Mouse (Mus musculus): ENCODE results near the gene Abcg5. TPM values are rescaled to one million over a fixed set of nuclear protein-coding genes. Genes with fewer than 3 reads are reported as not detected.

Gene Abcg5
- polyA plus RNA-seq, 1 experiment from 2014 or later: 3.3 TPM

GRCm38 (mm10) chr17:84658195-84658594 is 24.6 kb downstream of the Abcg5 start:
- Histone ChIP-seq H3K4me1 (peaks cover 23% of the 10 kb centered on the region), H3K4me3 (no peak overlapping the region), H3K9me3 (no peaks in the 10 kb centered on the region), H3K4me2 (replicated peaks) (no peak overlapping the region), H3K9ac (no peak overlapping the region), H3K36me3 (no peaks in the 10 kb centered on the region), H3K27ac (no peak overlapping the region), H3K27me3 (no peaks in the 10 kb centered on the region)
- WGBS: 22% methylated on average over 5 of the region's 5 CpGs
- ATAC-seq (ENCODE audit: insufficient number of reproducible peaks, insufficient read depth, low FRiP score, low TSS enrichment): no peak

- Histone ChIP-seq H3K4me3 (no peak overlapping the region), H3K4me2 (replicated peaks) (no peak overlapping the region), H3K4me1 (peaks cover 23% of the 10 kb centered on the region), H3K9me3 (no peaks in the 10 kb centered on the region), H3K36me3 (no peaks in the 10 kb centered on the region), H3K9ac (no peak overlapping the region), H3K27ac (0 out of 2 replicates have a peak overlapping the region, but pooled peaks have one; percentile 9), H3K27me3 (no peaks in the 10 kb centered on the region)
- WGBS: 40% methylated on average over 7 of the region's 7 CpGs
- no peak for ATAC-seq (ENCODE audit: insufficient number of reproducible peaks, insufficient read depth, low FRiP score, low TSS enrichment)
Observed at GRCm38 (mm10) chr17:84657782-84658181, 25.0 kb downstream of the Abcg5 start.

GRCm38 (mm10) chr17:84657422-84657732 is 25.4 kb downstream of the Abcg5 start:
- WGBS: 58% methylated on average over 3 of the region's 3 CpGs
- H3K27me3 ChIP-seq: no peaks in the 10 kb centered on the region
- H3K27ac ChIP-seq: no peak overlapping the region
- no peak overlapping the region for H3K4me2 ChIP-seq (replicated peaks)
- peaks cover 23% of the 10 kb centered on the region for H3K4me1 ChIP-seq
- H3K9ac ChIP-seq: no peak overlapping the region
- ATAC-seq (ENCODE audit: insufficient number of reproducible peaks, insufficient read depth, low FRiP score, low TSS enrichment): no peak
- no peak overlapping the region for H3K4me3 ChIP-seq
- H3K36me3 ChIP-seq: 0 out of 2 replicates have a peak, but pooled peaks cover under 1% of the 10 kb centered on the region
- H3K9me3 ChIP-seq: no peaks in the 10 kb centered on the region

- Histone ChIP-seq H3K9ac (no peak overlapping the region), H3K4me1 (peaks cover 23% of the 10 kb centered on the region), H3K27ac (no peak overlapping the region), H3K27me3 (no peaks in the 10 kb centered on the region), H3K4me2 (replicated peaks) (no peak overlapping the region), H3K9me3 (no peaks in the 10 kb centered on the region), H3K4me3 (no peak overlapping the region), H3K36me3 (0 out of 2 replicates have a peak, but pooled peaks cover 5% of the 10 kb centered on the region)
- WGBS: 70% methylated on average over 19 of the region's 19 CpGs
- no peak for ATAC-seq (ENCODE audit: insufficient number of reproducible peaks, insufficient read depth, low FRiP score, low TSS enrichment)
Observed at GRCm38 (mm10) chr17:84656653-84657421, 26.0 kb downstream of the Abcg5 start.

- Histone ChIP-seq H3K27me3 (no peaks in the 10 kb centered on the region), H3K4me1 (peaks cover 23% of the 10 kb centered on the region), H3K27ac (no peak overlapping the region), H3K4me3 (no peak overlapping the region), H3K36me3 (peaks cover 8% of the 10 kb centered on the region; the same call in 1 of the 2 replicates), H3K9me3 (no peaks in the 10 kb centered on the region), H3K9ac (no peak overlapping the region), H3K4me2 (replicated peaks) (no peak overlapping the region)
- 77% methylated on average over 5 of the region's 5 CpGs for WGBS
- no peak for ATAC-seq (ENCODE audit: insufficient number of reproducible peaks, insufficient read depth, low FRiP score, low TSS enrichment)
Observed at GRCm38 (mm10) chr17:84656205-84656604, 26.6 kb downstream of the Abcg5 start.

GRCm38 (mm10) chr17:84653544-84653943 is 29.3 kb downstream of the Abcg5 start:
- Histone ChIP-seq H3K4me1 (peaks cover 20% of the 10 kb centered on the region), H3K9me3 (no peaks in the 10 kb centered on the region), H3K27me3 (no peaks in the 10 kb centered on the region), H3K36me3 (peaks cover 8% of the 10 kb centered on the region; the same call in 1 of the 2 replicates), H3K9ac (no peak overlapping the region), H3K27ac (no peak overlapping the region), H3K4me2 (replicated peaks) (no peak overlapping the region), H3K4me3 (no peak overlapping the region)
- ATAC-seq (ENCODE audit: insufficient number of reproducible peaks, insufficient read depth, low FRiP score, low TSS enrichment): no peak
- 90% methylated on average over 9 of the region's 9 CpGs for WGBS

GRCm38 (mm10) chr17:84650302-84651017 is 32.4 kb downstream of the Abcg5 start:
- peaks cover 6% of the 10 kb centered on the region; the same call in 1 of the 2 replicates for H3K4me1 ChIP-seq
- WGBS: 90% methylated on average over 9 of the region's 9 CpGs
- H3K9me3 ChIP-seq: no peaks in the 10 kb centered on the region
- no peak overlapping the region for H3K4me3 ChIP-seq
- H3K9ac ChIP-seq: no peak overlapping the region
- H3K36me3 ChIP-seq: peaks cover 8% of the 10 kb centered on the region; the same call in 1 of the 2 replicates
- H3K27me3 ChIP-seq: no peaks in the 10 kb centered on the region
- no peak overlapping the region for H3K27ac ChIP-seq
- no peak for ATAC-seq (ENCODE audit: insufficient number of reproducible peaks, insufficient read depth, low FRiP score, low TSS enrichment)
- no peak overlapping the region for H3K4me2 ChIP-seq (replicated peaks)

- H3K4me1 ChIP-seq: peaks cover 25% of the 10 kb centered on the region
- H3K36me3 ChIP-seq: peaks cover 8% of the 10 kb centered on the region; the same call in 1 of the 2 replicates
- no peak overlapping the region for H3K4me3 ChIP-seq
- 89% methylated on average over 4 of the region's 4 CpGs for WGBS
- H3K27ac ChIP-seq: no peak overlapping the region
- H3K27me3 ChIP-seq: no peaks in the 10 kb centered on the region
- no peak overlapping the region for H3K4me2 ChIP-seq (replicated peaks)
- no peak for ATAC-seq (ENCODE audit: insufficient number of reproducible peaks, insufficient read depth, low FRiP score, low TSS enrichment)
- no peak overlapping the region for H3K9ac ChIP-seq
- H3K9me3 ChIP-seq: no peaks in the 10 kb centered on the region
Observed at GRCm38 (mm10) chr17:84647630-84648029, 35.2 kb downstream of the Abcg5 start.

GRCm38 (mm10) chr17:84646477-84646876 is 36.3 kb downstream of the Abcg5 start:
- Histone ChIP-seq H3K4me3 (no peak overlapping the region), H3K36me3 (peaks cover under 1% of the 10 kb centered on the region; the same call in 1 of the 2 replicates), H3K4me2 (replicated peaks) (no peak overlapping the region), H3K27ac (no peak overlapping the region), H3K9me3 (no peaks in the 10 kb centered on the region), H3K9ac (no peak overlapping the region), H3K27me3 (no peaks in the 10 kb centered on the region), H3K4me1 (peaks cover 25% of the 10 kb centered on the region)
- no peak for ATAC-seq (ENCODE audit: insufficient number of reproducible peaks, insufficient read depth, low FRiP score, low TSS enrichment)
- WGBS: 55% methylated on average over 2 of the region's 2 CpGs

- 20% methylated on average over 3 of the region's 7 CpGs for WGBS
- no peak for ATAC-seq (ENCODE audit: insufficient number of reproducible peaks, insufficient read depth, low FRiP score, low TSS enrichment)
- no peaks in the 10 kb centered on the region for H3K36me3 ChIP-seq
Observed at GRCm38 (mm10) chr17:84645894-84646293, 36.9 kb downstream of the Abcg5 start.

GRCm38 (mm10) chr17:84645119-84645518 is 37.7 kb downstream of the Abcg5 start:
- Histone ChIP-seq H3K27me3 (no peaks in the 10 kb centered on the region), H3K4me1 (peaks cover 25% of the 10 kb centered on the region), H3K36me3 (no peaks in the 10 kb centered on the region), H3K27ac (no peak overlapping the region; the same call in 1 of the 2 replicates), H3K4me3 (no peak overlapping the region), H3K9me3 (no peaks in the 10 kb centered on the region), H3K4me2 (replicated peaks) (no peak overlapping the region), H3K9ac (no peak overlapping the region)
- 27% methylated on average over 9 of the region's 9 CpGs for WGBS
- ATAC-seq (ENCODE audit: insufficient number of reproducible peaks, insufficient read depth, low FRiP score, low TSS enrichment): 0 out of 2 replicates have a peak, but pooled peaks have one; percentile 45

More at GRCm38 (mm10) chr17:84645894-84646293, 36.9 kb downstream of the Abcg5 start:
- H3K4me2 ChIP-seq (replicated peaks): no peak overlapping the region
- no peak overlapping the region for H3K27ac ChIP-seq
- H3K9ac ChIP-seq: no peak overlapping the region
- H3K4me1 ChIP-seq: peaks cover 25% of the 10 kb centered on the region
- no peak overlapping the region for H3K4me3 ChIP-seq
- H3K27me3 ChIP-seq: no peaks in the 10 kb centered on the region
- no peaks in the 10 kb centered on the region for H3K9me3 ChIP-seq

Data from embryonic facial prominence, embryonic 12.5 days (tissue).